Mouse (Mus musculus): ENCODE data around the gene Gpx7. TPM values are rescaled to one million over a fixed set of nuclear protein-coding genes. Genes with fewer than 3 reads are reported as not detected.

The Gpx7 gene
- total RNA-seq (2021): 10 to 100 TPM; 12.7 to 13.9 TPM
- long read RNA-seq, experiment 1, transcript Gpx7-201 (3 exons, 1,289 nt): major isoform, 38 of 43 reads
- long read RNA-seq, experiment 1, partial matches to known transcripts: 2 of 43 reads
- long read RNA-seq, experiment 1, other reads (novel, unspliced or antisense): 1 of 43 reads
- long read RNA-seq, experiment 2, transcript Gpx7-201 (3 exons, 1,289 nt): major isoform, 21 of 24 reads
- long read RNA-seq, experiment 2, partial matches to known transcripts: 0 of 24 reads
- long read RNA-seq, experiment 2, other reads (novel, unspliced or antisense): 0 of 24 reads

DNA sequence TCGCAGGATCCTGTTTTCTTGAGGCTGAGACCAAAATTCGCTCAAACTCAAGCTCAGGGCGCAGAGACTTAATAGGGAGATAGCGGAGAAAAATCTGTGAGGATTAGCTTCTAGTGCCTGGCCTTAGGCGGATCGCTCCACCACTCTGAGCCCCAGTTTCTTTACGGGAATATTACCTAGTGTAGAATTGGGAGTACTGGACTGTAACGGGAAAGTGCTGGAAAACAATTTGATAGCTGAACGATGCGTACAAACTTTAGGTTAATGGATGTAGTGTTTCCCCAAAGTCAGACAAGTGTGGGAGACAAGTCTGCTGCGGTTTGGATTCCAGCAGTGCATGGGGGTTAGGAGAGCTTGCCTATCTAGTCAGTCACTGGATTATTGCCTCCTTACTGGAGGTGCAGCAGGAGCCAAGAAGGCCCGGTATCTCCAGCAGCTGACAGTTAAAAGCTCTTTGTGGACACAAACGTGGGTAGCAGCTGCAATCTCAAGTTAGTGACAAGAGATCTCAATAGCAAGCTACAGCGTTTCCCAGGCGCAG lies at the start of gene Gpx7:
TSS of gene Gpx7 (minus strand) at position 101 of the 541 bp plus-strand sequence.
- DNase-seq: peak in 1 of 2 experiments; percentile 13
- intact Hi-C loops (cut with DNase I): loop anchor here (5.0 kb wide), 1 partner anchor 50 kb away; the partner anchor contains the start of gene Tut4

DNA sequence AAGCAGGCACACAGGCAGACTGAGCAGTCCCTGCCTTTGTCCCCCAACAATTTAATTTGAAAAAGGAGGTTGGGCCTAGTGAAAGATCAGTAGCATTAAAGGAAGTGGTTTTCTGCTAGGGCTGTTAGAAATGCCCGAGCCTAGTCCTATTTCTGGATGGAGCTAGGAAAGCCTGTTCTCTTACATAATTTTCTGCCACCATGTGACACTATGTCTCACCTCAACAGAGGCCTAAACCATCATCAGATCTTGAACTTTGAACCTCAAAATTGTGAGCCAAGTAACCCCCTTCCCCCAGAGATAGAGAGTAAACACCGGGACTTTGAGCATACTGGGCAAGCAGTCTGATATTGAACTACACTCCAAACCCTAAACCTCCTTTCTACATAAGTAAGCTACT lies 49.3 kb upstream of the Gpx7 start:
- intact Hi-C loops (cut with DNase I): loop anchor here (5.0 kb wide), 1 partner anchor 49 kb away; the partner anchor contains the start of gene Gpx7
- DNase-seq: no peak

- intact Hi-C loops (cut with DNase I): no loop called here
- no peak for DNase-seq
These were observed 41.3 kb upstream of the Gpx7 start for GRCm38 (mm10) chr4:108448091-108448490.

DNA sequence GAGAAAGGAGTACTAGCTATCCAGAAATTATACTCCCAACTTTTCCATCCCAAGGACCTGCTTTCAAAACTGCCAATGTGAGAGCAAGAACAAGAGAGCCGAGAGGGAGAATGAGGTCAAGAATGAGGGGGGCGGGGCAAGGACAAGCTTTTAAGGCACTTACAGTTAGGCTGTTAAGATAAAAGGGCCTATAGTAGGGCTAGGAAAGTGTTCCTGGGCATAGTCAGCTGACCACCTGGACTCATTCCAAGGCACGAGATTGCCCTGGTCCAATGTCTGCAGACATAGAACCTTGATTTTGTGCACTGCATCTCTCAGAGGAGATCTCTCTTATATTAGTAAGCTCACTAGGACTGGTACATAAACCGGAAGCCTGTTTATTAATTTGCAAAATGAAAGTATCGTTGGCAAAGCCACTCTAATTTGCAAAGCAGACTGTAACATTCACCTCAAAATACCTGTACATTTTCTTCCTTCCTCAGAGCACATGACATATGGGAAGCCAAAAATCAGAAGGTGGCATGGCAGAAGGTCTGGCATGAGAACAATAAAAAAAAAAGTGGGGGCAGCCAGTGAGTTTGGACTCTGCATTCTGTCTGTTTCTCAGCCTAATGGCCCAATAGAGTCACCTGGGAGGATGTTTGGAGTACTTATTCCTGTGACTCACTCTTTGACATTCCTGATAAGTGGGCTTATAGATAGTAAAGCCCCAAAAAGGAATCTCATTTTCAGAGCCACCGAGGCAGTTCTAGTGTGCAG lies 31.5 kb upstream of the Gpx7 start:
- intact Hi-C loops (cut with DNase I): no loop called here
- peak; percentile 3 to 14 for DNase-seq

DNA sequence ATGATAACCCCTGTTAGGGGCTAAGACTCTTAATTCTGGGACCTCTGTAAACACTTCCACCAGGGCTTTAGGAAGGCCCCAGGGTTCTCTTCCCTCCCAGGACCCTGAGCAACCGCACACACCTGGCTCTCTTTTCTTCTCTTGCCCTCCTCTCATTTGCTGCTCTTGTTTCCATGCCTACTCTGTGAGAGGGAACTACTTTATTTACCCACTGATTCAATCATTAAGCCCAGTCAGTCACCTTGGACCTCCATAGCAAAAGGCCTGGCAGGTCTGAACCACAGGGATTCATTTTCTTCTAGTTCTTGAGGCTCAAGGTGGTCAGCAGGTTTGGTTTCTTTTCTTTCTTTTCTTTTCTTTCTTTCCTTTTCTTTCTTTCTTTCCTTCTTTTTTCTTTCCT lies 29.5 kb upstream of the Gpx7 start:
- intact Hi-C loops (cut with DNase I): no loop called here
- DNase-seq: no peak

- no peak for DNase-seq
- intact Hi-C loops (cut with DNase I): no loop called here
These were observed 28.9 kb upstream of the Gpx7 start for GRCm38 (mm10) chr4:108435646-108436045.

DNA sequence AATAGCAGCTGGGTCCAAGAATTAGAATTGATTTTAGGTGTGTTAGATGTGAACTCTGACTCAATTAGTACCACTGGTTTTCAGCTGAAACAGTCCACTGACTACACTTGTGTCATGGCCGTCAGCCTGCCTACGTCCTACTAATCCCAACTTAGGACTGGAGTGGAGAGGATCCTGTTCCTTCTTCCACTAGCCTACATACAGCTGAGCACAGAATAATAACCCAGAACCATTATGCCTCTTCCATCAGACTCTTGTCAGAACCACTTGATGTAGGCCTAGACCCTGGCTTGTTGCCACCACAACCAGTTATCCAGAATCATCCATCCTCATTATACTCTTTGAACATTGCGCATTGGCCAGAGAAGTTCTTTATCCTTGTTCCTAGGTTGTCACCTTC lies 28.0 kb upstream of the Gpx7 start:
- DNase-seq: no peak
- intact Hi-C loops (cut with DNase I): no loop called here

DNA sequence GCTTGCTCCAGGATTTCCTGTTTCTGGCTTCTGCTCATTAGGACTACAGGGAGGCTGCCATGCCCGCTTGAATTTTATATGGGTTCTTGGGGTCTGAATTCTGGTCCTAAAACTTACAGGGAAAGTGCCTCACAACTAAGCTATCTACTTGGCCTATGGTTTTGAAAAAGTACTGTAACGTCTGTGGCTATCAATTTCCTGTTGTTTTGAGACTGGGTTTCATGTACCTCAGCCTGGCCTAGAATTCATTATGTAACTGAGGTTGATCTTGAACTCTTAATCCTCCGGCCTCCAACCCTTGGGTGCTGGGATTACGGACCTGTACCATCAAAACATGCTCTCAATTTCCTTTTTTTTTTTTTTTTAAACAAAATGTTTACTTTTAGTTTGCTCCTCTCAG lies 27.5 kb upstream of the Gpx7 start:
- intact Hi-C loops (cut with DNase I): no loop called here
- DNase-seq: no peak

- intact Hi-C loops (cut with DNase I): no loop called here
These were observed 26.6 kb upstream of the Gpx7 start for GRCm38 (mm10) chr4:108433341-108433740.

GRCm38 (mm10) chr4:108431561-108431936 lies 24.8 kb upstream of the Gpx7 start:
- DNase-seq: no peak
- intact Hi-C loops (cut with DNase I): no loop called here

More at GRCm38 (mm10) chr4:108433341-108433740, 26.6 kb upstream of the Gpx7 start:
- no peak for DNase-seq

DNA sequence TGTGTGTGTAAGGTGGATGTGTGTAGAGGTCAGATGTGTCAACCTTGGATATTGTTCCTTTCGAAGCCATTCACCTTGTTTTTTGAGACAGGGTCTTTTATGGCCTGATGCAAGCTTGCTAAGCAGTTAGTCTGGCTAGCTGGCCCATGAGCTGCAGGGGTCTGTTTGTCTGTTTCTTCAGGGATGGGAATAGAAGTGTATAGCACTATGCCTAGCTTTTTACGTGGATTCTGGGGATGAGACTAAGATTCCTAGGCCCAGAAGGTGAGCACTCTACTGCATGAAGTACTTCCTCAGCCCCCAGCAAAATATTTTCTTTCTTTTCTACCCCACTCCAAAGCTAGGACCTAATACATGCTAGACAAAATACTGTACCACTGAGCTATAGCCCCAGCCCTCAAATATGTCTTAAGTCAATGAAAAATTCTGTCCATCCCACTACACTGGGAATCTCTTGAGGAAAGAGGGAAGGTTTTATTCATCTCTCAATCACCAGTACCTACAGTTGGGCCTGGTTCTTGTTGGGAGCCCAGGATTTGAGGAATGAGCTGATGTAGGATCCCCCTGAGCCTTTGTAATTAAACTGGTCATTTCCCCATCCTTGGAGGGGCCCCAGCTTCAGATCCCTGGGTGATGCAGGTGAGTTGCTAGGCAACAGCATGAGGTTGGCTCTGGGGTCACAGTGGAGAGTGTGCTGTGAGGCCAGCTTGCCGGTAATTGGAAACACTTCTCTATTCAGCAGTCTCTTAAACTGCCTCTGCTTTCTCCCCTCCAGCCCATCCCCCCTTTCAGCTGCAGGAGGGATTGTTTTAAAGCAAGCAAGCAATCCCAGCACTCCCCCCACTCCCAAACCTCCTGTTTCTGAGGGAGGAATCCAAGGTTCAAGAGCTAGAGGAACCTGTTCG lies 24.1 kb upstream of the Gpx7 start:
- intact Hi-C loops (cut with DNase I): no loop called here
- DNase-seq: no peak

DNA sequence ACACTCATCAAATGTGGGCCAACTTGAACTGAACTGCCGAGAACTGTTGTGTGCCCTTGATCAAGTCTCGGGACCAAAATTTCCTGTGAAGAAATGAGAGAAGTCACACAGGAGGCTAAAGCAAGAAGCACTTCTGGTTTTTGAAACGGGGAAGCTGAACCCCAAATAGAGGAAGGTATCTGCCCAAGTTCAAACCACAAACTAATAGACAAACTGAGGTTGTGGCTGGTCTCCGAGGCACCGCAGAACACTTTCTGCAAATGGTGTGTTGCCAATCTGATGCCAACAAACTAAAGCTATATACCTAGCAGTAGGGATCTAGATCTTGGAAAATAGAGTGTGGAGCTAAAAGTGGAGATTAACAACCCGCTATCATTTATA lies 21.6 kb upstream of the Gpx7 start:
- DNase-seq: no peak
- intact Hi-C loops (cut with DNase I): no loop called here

GRCm38 (mm10) chr4:108427719-108428340 lies 21.1 kb upstream of the Gpx7 start:
- DNase-seq: no peak
- intact Hi-C loops (cut with DNase I): no loop called here

- DNase-seq: no peak
- intact Hi-C loops (cut with DNase I): no loop called here
These were observed 17.8 kb upstream of the Gpx7 start for GRCm38 (mm10) chr4:108424587-108424986.

DNA sequence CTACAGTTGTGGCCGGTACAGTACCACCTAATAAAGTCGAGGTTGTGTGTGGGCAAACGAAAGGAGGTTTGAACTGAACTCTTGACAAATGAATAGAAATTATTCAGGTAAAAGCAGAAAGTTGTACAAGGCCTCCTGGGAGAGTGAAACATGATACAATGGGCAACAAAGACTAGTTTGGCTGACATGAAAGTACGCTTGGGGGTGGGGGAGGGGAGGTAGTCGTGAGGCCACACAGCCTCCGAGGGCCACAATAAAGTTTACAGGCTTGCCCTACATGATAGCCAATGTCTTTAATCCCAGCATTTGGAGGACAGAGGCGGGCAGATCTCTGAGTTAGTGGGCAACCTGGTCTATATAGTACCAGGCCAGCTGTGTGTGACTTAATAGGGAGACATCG lies 860 bp upstream of the Gpx7 start:
- intact Hi-C loops (cut with DNase I): loop anchor here (5.0 kb wide), 1 partner anchor 50 kb away; the partner anchor contains the start of gene Tut4
- no peak for DNase-seq

DNA sequence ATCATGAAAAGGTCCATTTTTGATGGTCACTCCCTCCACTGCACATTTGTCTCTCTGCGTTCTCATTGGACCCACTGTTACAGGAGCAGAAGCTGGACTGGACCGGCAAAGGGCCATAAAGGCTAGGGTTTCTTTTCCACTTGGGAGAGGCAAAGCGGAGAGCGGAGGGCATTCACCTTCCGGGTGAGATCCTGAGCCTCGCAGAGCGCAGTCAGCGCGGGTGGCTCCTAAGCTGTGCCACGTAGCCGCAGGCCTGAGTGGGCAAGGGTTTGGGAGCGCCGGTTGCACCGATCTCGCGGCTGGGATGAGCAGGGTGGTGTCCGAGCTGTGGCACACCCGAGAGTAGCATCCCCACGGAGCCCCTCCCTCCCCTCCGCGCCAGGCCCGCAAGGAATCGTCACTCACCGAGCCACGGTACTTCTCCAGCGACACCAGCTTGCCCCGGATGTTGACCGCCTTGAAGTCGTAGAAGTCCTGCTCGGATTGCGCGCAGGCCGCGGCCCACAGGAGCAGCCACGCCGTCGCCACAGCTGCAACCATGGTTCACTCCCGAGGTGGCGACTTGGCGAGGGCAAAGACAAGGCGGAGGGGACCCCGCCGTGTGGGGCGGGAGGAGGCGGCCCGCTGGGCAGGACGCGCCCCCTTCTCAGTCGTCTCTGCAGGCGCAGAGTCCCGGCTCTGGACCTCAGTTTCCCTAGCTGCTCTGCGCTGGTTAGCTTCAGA lies 462 bp downstream of the Gpx7 start:
- intact Hi-C loops (cut with DNase I): loop anchor here (5.0 kb wide), 1 partner anchor 51 kb away; the partner anchor contains the start of gene Tut4
- peak; percentile 73 to 75 for DNase-seq

GRCm38 (mm10) chr4:108405766-108406137 lies 1.0 kb downstream of the Gpx7 start:
- no peak for DNase-seq
- intact Hi-C loops (cut with DNase I): loop anchor here (2.0 to 5.0 kb wide), 2 partner anchors 17 to 52 kb away; partner anchors contain the start of gene Tut4

- no peak for DNase-seq
- intact Hi-C loops (cut with DNase I): loop anchor here (2.0 kb wide), 1 partner anchor 15 kb away; no protein-coding TSS in a partner anchor
These were observed 2.7 kb downstream of the Gpx7 start for GRCm38 (mm10) chr4:108403861-108404635.
